In genomic region chr15:98569795-98570365, GRCm38 (mm10) we compare ENCODE assay signal across 23 mouse cellular contexts. TPM values are rescaled to one million over a fixed set of nuclear protein-coding genes. Genes with fewer than 3 reads are reported as not detected.
DNase-seq lines count a peak whose midpoint lies in the region; ATAC-seq and TF ChIP-seq lines count a peak whose summit lies in the region.
"Had no signal": no experiment of that assay in that cellular context is flagged by ENCODE, and none has a peak within 500 bp of the region (broad histone marks: within the 10 kb centered on the region; RNA-seq: fewer than 3 reads in every experiment).

No protein-coding gene starts in this region.

- no peak overlapping the region for H3K4me2 ChIP-seq in midbrain, embryonic 11.5 days
- H3K4me2 ChIP-seq in midbrain, embryonic 14.5 days (ENCODE audit: low read length): no peak overlapping the region

- TF ChIP-seq POLR2A in bone marrow, adult 2 months (IDR thresholded peaks at IDR 0.05; ENCODE audit: borderline replicate concordance, control insufficient read depth, low read depth, low read length): no peak

- no peak overlapping the region for H3K4me3 ChIP-seq in heart, embryonic 10.5 days
- no peak overlapping the region for H3K4me3 ChIP-seq in midbrain, embryonic 11.5 days (ENCODE audit: low read depth, low read length)
- H3K4me3 ChIP-seq in midbrain, embryonic 14.5 days (replicated peaks; ENCODE audit: low read depth, low read length): no peak overlapping the region
- H3K4me3 ChIP-seq in bone marrow, adult 2 months (replicated peaks; ENCODE audit: control insufficient read depth, low read depth, low read length): peak overlapping the region; percentile 1
- H3K4me3 ChIP-seq: layer of hippocampus, adult 2 months; stomach, embryonic 15.5 days had no signal

- H3K27me3 ChIP-seq in heart, embryonic 10.5 days (ENCODE audit: insufficient read depth, poor library complexity, severe bottlenecking): no peaks in the 10 kb centered on the region
- H3K27me3 ChIP-seq in midbrain, embryonic 11.5 days (ENCODE audit: control insufficient read depth, insufficient read depth, low read length): no peaks in the 10 kb centered on the region
- no peaks in the 10 kb centered on the region for H3K27me3 ChIP-seq in midbrain, embryonic 14.5 days (ENCODE audit: control insufficient read depth, insufficient read depth, low read length)
- H3K27me3 ChIP-seq: stomach, embryonic 15.5 days had no signal

- peaks cover 4% of the 10 kb centered on the region; the same call in 1 of the 2 replicates for H3K36me3 ChIP-seq in heart, embryonic 10.5 days
- H3K36me3 ChIP-seq in midbrain, embryonic 11.5 days (ENCODE audit: control insufficient read depth, insufficient read depth, low read length): no peaks in the 10 kb centered on the region
- no peaks in the 10 kb centered on the region; the same call in 1 of the 2 replicates for H3K36me3 ChIP-seq in midbrain, embryonic 14.5 days (ENCODE audit: control insufficient read depth, insufficient read depth, low read length)
- H3K36me3 ChIP-seq: stomach, embryonic 15.5 days had no signal

- no peaks in the 10 kb centered on the region for H3K9me3 ChIP-seq in heart, embryonic 10.5 days
- no peaks in the 10 kb centered on the region for H3K9me3 ChIP-seq in midbrain, embryonic 11.5 days (ENCODE audit: control insufficient read depth, low read length)
- H3K9me3 ChIP-seq in midbrain, embryonic 14.5 days (ENCODE audit: control insufficient read depth, low read length): no peaks in the 10 kb centered on the region
- H3K9me3 ChIP-seq: stomach, embryonic 15.5 days had no signal

- H3K4me1 ChIP-seq in heart, embryonic 10.5 days: peaks cover 23% of the 10 kb centered on the region
- peaks cover 19% of the 10 kb centered on the region for H3K4me1 ChIP-seq in midbrain, embryonic 11.5 days (ENCODE audit: control insufficient read depth, insufficient read depth, low read length)
- peaks cover 27% of the 10 kb centered on the region for H3K4me1 ChIP-seq in midbrain, embryonic 14.5 days (ENCODE audit: control insufficient read depth, insufficient read depth, low read length)
- H3K4me1 ChIP-seq in bone marrow, adult 2 months (ENCODE audit: control insufficient read depth, insufficient read depth, low read length): peaks cover 1% of the 10 kb centered on the region; the same call in 1 of the 2 replicates

- H3K9ac ChIP-seq in midbrain, embryonic 11.5 days (ENCODE audit: low read length): no peak overlapping the region
- no peak overlapping the region for H3K9ac ChIP-seq in midbrain, embryonic 14.5 days (replicated peaks; ENCODE audit: low read length)
- H3K9ac ChIP-seq: stomach, embryonic 15.5 days had no signal

- DNase-seq in heart, embryonic 10.5 days (ENCODE audit: low spot score): peak; percentile 69
- no peak for DNase-seq in heart, adult 9 months (ENCODE audit: low spot score in 2 of 2)
- peak; percentile 21 for DNase-seq in midbrain, embryonic 11.5 days (ENCODE audit: low spot score, missing footprints)
- no peak for DNase-seq in midbrain, embryonic 14.5 days
- DNase-seq in layer of hippocampus, adult 8-10 months (ENCODE audit: low spot score in 2 of 2): no peak
- no peak for DNase-seq in gastrocnemius, postnatal 14 days
- DNase-seq: heart, postnatal 4 days; kidney, postnatal 14 days; lung, postnatal 10 days; retina, postnatal 1 day had no signal

- WGBS in heart, embryonic 10.5 days: 71% methylated on average over 4 of the region's 4 CpGs
- WGBS in midbrain, embryonic 11.5 days: 84% methylated on average over 4 of the region's 4 CpGs
- WGBS in midbrain, embryonic 14.5 days: 84% methylated on average over 4 of the region's 4 CpGs
- 80% methylated on average over 4 of the region's 4 CpGs for WGBS in bone marrow, adult 2 months

- H3K27ac ChIP-seq in heart, embryonic 10.5 days: no peak overlapping the region
- no peak overlapping the region for H3K27ac ChIP-seq in midbrain, embryonic 11.5 days (ENCODE audit: low read depth, low read length)
- no peak overlapping the region for H3K27ac ChIP-seq in midbrain, embryonic 14.5 days (replicated peaks; ENCODE audit: low read depth, low read length)
- no peak overlapping the region; the same call in 1 of the 2 replicates for H3K27ac ChIP-seq in bone marrow, adult 2 months (ENCODE audit: control insufficient read depth, insufficient read depth, low read depth, low read length, poor library complexity)
- H3K27ac ChIP-seq: layer of hippocampus, adult 2 months; stomach, embryonic 15.5 days had no signal

- intact Hi-C loops in gastrocnemius, postnatal 14 days (cut with DNase I; ENCODE audit: low total_unique reads): no loop called here

- no peak for ATAC-seq in midbrain, embryonic 11.5 days (ENCODE audit: low FRiP score)
- no peak for ATAC-seq in midbrain, embryonic 14.5 days (ENCODE audit: low FRiP score, low TSS enrichment)
- ATAC-seq: forebrain, embryonic 14.5 days; hindbrain, postnatal 0 days; intestine, postnatal 0 days; midbrain, embryonic 16.5 days had no signal

- no peak for TF ChIP-seq CTCF in bone marrow, adult 2 months (IDR thresholded peaks at IDR 0.05; ENCODE audit: control insufficient read depth, insufficient read depth, low read length)

RNA-seq across cellular contexts. Expression of gene Ccnt1, which starts 0.8 kb away (rescaled TPM):
- 42.8 and 53.0 TPM in 2 replicates for polyA plus RNA-seq in heart, embryonic 10.5 days (2016; fragmentation: Nextera tagmentation; extraction: Ambion mirVana)
- polyA plus RNA-seq in midbrain, embryonic 11.5 days (2014; fragmentation: Nextera tagmentation; extraction: Ambion mirVana): 60.7 and 61.9 TPM in 2 replicates
- 59.7 and 65.8 TPM in 2 replicates for polyA plus RNA-seq in midbrain, embryonic 14.5 days (2014; fragmentation: Nextera tagmentation; extraction: Ambion mirVana)
- 18.5 and 31.3 TPM in 2 replicates for polyA plus RNA-seq in bone marrow, adult 2 months (2011; ENCODE audit: insufficient read depth, insufficient read length, low replicate concordance, missing spikeins)
- total RNA-seq in layer of hippocampus, adult 8-10 months (2022): 10 to 100 TPM; 37.3 to 43.8 (median 42.7) TPM
- 10 to 100 TPM; 20.4 to 20.6 TPM for total RNA-seq in gastrocnemius, postnatal 14 days (2021)

RNA-seq across cellular contexts. Expression of gene 4930415O20Rik, which starts 0.9 kb away (rescaled TPM):
- polyA plus RNA-seq in heart, embryonic 10.5 days (2016; fragmentation: Nextera tagmentation; extraction: Ambion mirVana): 0.43 TPM in 1 of 2 replicates, not detected in the other
- 0.44 TPM in 1 of 2 replicates, not detected in the other for polyA plus RNA-seq in midbrain, embryonic 11.5 days (2014; fragmentation: Nextera tagmentation; extraction: Ambion mirVana)
- polyA plus RNA-seq in midbrain, embryonic 14.5 days (2014; fragmentation: Nextera tagmentation; extraction: Ambion mirVana): 0.58 TPM in 1 of 2 replicates, not detected in the other
- not detected in 2 replicates for polyA plus RNA-seq in bone marrow, adult 2 months (2011; ENCODE audit: insufficient read depth, insufficient read length, low replicate concordance, missing spikeins)
- total RNA-seq in layer of hippocampus, adult 8-10 months (2022): not detected
- total RNA-seq in gastrocnemius, postnatal 14 days (2021): under 1 TPM in 1 of 2 experiments, not detected in 1; 0.44 TPM
- total RNA-seq: ES-E14; heart, postnatal 4 days; hindbrain, postnatal 0 days; layer of hippocampus, adult 2 months; left cerebral cortex, postnatal 25 days; megakaryocyte progenitor cell, adult 5-6 weeks had no signal
- polyA plus RNA-seq: forebrain, embryonic 14.5 days; hindbrain, postnatal 0 days; intestine, postnatal 0 days; liver, embryonic 16.5 days; midbrain, embryonic 16.5 days; stomach, embryonic 15.5 days; thymus, postnatal 0 days; urinary bladder, adult 2 months had no signal

RNA-seq across cellular contexts. Expression of gene Kansl2, which starts 35.8 kb away (rescaled TPM):
- polyA plus RNA-seq in heart, embryonic 10.5 days (2016; fragmentation: Nextera tagmentation; extraction: Ambion mirVana): 91.7 and 127 TPM in 2 replicates
- 131 and 140 TPM in 2 replicates for polyA plus RNA-seq in midbrain, embryonic 11.5 days (2014; fragmentation: Nextera tagmentation; extraction: Ambion mirVana)
- 125 TPM in 2 replicates for polyA plus RNA-seq in midbrain, embryonic 14.5 days (2014; fragmentation: Nextera tagmentation; extraction: Ambion mirVana)
- polyA plus RNA-seq in bone marrow, adult 2 months (2011; ENCODE audit: insufficient read depth, insufficient read length, low replicate concordance, missing spikeins): 39.2 and 52.3 TPM in 2 replicates
- total RNA-seq in layer of hippocampus, adult 8-10 months (2022): 10 to 100 TPM; 54.1 to 60.0 (median 57.2) TPM
- total RNA-seq in gastrocnemius, postnatal 14 days (2021): 10 to 100 TPM; 52.5 to 56.9 TPM

RNA-seq across cellular contexts. Expression of gene Adcy6, which starts 40.0 kb away (rescaled TPM):
- 25.5 and 33.5 TPM in 2 replicates for polyA plus RNA-seq in heart, embryonic 10.5 days (2016; fragmentation: Nextera tagmentation; extraction: Ambion mirVana)
- polyA plus RNA-seq in midbrain, embryonic 11.5 days (2014; fragmentation: Nextera tagmentation; extraction: Ambion mirVana): 9.3 and 10.6 TPM in 2 replicates
- 9.6 and 12.2 TPM in 2 replicates for polyA plus RNA-seq in midbrain, embryonic 14.5 days (2014; fragmentation: Nextera tagmentation; extraction: Ambion mirVana)
- 45.8 and 65.2 TPM in 2 replicates for polyA plus RNA-seq in bone marrow, adult 2 months (2011; ENCODE audit: insufficient read depth, insufficient read length, low replicate concordance, missing spikeins)
- 10 to 100 TPM; 47.3 to 58.6 (median 52.2) TPM for total RNA-seq in layer of hippocampus, adult 8-10 months (2022)
- 10 to 100 TPM; 33.1 to 36.4 TPM for total RNA-seq in gastrocnemius, postnatal 14 days (2021)

Comparison
In these comparisons a context has a peak if more than half of its experiments do, and no peak if none do; other contexts are left out.
1. DNase-seq: peak in heart, embryonic 10.5 days (single experiment) and midbrain, embryonic 11.5 days (single experiment); none in heart, adult 9 months (0 of 2), midbrain, embryonic 14.5 days (single experiment), layer of hippocampus, adult 8-10 months (0 of 2) and gastrocnemius, postnatal 14 days (single experiment).